Comparison of ENCODE assay signal across 27 mouse cellular contexts in the genomic region with DNA sequence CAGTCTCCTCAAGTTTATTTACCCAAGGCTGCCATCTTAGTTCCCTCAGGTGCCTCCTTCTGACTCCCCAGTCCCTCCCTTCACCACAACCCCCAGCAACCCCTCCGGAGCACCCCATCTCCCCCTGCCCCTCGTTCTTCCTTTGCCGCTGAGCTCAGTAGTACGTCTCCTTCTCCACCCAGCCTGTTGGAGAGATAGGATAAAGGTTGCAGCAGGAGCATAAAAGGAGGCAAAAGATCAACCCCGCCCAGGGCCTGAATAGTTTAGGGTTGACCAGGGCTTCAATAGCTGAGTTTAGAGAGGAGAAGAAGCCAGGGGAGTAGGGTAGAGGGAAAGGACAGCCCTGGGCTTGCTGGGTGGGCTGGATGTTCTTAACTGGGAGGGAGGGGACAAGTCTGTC. TPM values are rescaled to one million over a fixed set of nuclear protein-coding genes. Genes with fewer than 3 reads are reported as not detected.
DNase-seq lines count a peak whose midpoint lies in the region; ATAC-seq and TF ChIP-seq lines count a peak whose summit lies in the region.
"Had no signal": no experiment of that assay in that cellular context is flagged by ENCODE, and none has a peak within 500 bp of the region (broad histone marks: within the 10 kb centered on the region; RNA-seq: fewer than 3 reads in every experiment).

No protein-coding gene starts in this region.

- no peak overlapping the region for H3K4me2 ChIP-seq in forebrain, embryonic 13.5 days
- no peak overlapping the region for H3K4me2 ChIP-seq in hindbrain, postnatal 0 days (ENCODE audit: low read depth, low read length)
- H3K4me2 ChIP-seq in hindbrain, embryonic 14.5 days (replicated peaks), result no peak overlapping the region
- H3K4me2 ChIP-seq in liver, embryonic 12.5 days, result no peak overlapping the region
- H3K4me2 ChIP-seq: forebrain, embryonic 15.5 days; heart, embryonic 13.5 days; hindbrain, embryonic 15.5 days had no signal

- no peaks in the 10 kb centered on the region for H3K27me3 ChIP-seq in forebrain, embryonic 10.5 days (ENCODE audit: poor library complexity, severe bottlenecking)
- H3K27me3 ChIP-seq in forebrain, embryonic 13.5 days, result no peaks in the 10 kb centered on the region
- no peaks in the 10 kb centered on the region for H3K27me3 ChIP-seq in hindbrain, postnatal 0 days (ENCODE audit: insufficient read depth, low read length)
- H3K27me3 ChIP-seq in hindbrain, embryonic 14.5 days (ENCODE audit: control insufficient read depth, insufficient read depth, low read length), result no peaks in the 10 kb centered on the region
- H3K27me3 ChIP-seq in liver, adult 2 months (ENCODE audit: control insufficient read depth, insufficient read depth, low read length), result no peaks in the 10 kb centered on the region
- H3K27me3 ChIP-seq in liver, embryonic 12.5 days (replicated peaks), result no peaks in the 10 kb centered on the region
- H3K27me3 ChIP-seq: CH12.LX; forebrain, embryonic 15.5 days; heart, embryonic 13.5 days; hindbrain, embryonic 15.5 days had no signal

- H3K4me3 ChIP-seq in forebrain, embryonic 10.5 days, result no peak overlapping the region
- no peak overlapping the region for H3K4me3 ChIP-seq in forebrain, embryonic 13.5 days
- no peak overlapping the region for H3K4me3 ChIP-seq in hindbrain, postnatal 0 days (ENCODE audit: low read length)
- H3K4me3 ChIP-seq in hindbrain, embryonic 14.5 days (replicated peaks; ENCODE audit: low read length), result no peak overlapping the region
- no peak overlapping the region for H3K4me3 ChIP-seq in liver, adult 2 months (ENCODE audit: insufficient read depth, low read depth, low read length)
- H3K4me3 ChIP-seq in liver, embryonic 12.5 days, result no peak overlapping the region
- no peak overlapping the region for H3K4me3 ChIP-seq in brown adipose tissue, adult 24 weeks (ENCODE audit: insufficient read depth, low read depth, low read length)
- H3K4me3 ChIP-seq: forebrain, embryonic 15.5 days; heart, embryonic 13.5 days; hindbrain, embryonic 15.5 days had no signal

- H3K79me2 ChIP-seq in liver, adult 2 months (ENCODE audit: control insufficient read depth, insufficient read depth, low read length), result no peaks in the 10 kb centered on the region

- peaks cover 23% of the 10 kb centered on the region for H3K4me1 ChIP-seq in forebrain, embryonic 10.5 days
- H3K4me1 ChIP-seq in forebrain, embryonic 13.5 days, result peaks cover 11% of the 10 kb centered on the region
- peaks cover 6% of the 10 kb centered on the region; the same call in 1 of the 2 replicates for H3K4me1 ChIP-seq in hindbrain, postnatal 0 days (ENCODE audit: insufficient read depth, low read length)
- peaks cover 3% of the 10 kb centered on the region; the same call in 1 of the 2 replicates for H3K4me1 ChIP-seq in hindbrain, embryonic 14.5 days (replicated peaks; ENCODE audit: control insufficient read depth, insufficient read depth, low read length)
- H3K4me1 ChIP-seq in liver, adult 2 months (ENCODE audit: control insufficient read depth, insufficient read depth, low read length), result peaks cover 7% of the 10 kb centered on the region; the same call in 1 of the 2 replicates
- H3K4me1 ChIP-seq in liver, embryonic 12.5 days, result no peaks in the 10 kb centered on the region
- no peaks in the 10 kb centered on the region for H3K4me1 ChIP-seq in brown adipose tissue, adult 24 weeks (ENCODE audit: control insufficient read depth, insufficient read depth, insufficient read length, low read length)

- no peaks in the 10 kb centered on the region for H3K9me3 ChIP-seq in forebrain, embryonic 10.5 days
- no peaks in the 10 kb centered on the region for H3K9me3 ChIP-seq in forebrain, embryonic 13.5 days (replicated peaks)
- H3K9me3 ChIP-seq in hindbrain, postnatal 0 days (ENCODE audit: low read length), result no peaks in the 10 kb centered on the region
- H3K9me3 ChIP-seq in hindbrain, embryonic 14.5 days (ENCODE audit: control insufficient read depth, low read length), result no peaks in the 10 kb centered on the region
- H3K9me3 ChIP-seq in liver, embryonic 12.5 days (replicated peaks), result no peaks in the 10 kb centered on the region
- H3K9me3 ChIP-seq: forebrain, embryonic 15.5 days; heart, embryonic 13.5 days; hindbrain, embryonic 15.5 days had no signal

- H3K9ac ChIP-seq in forebrain, embryonic 13.5 days, result no peak overlapping the region
- no peak overlapping the region for H3K9ac ChIP-seq in hindbrain, postnatal 0 days (replicated peaks; ENCODE audit: low read length)
- no peak overlapping the region for H3K9ac ChIP-seq in hindbrain, embryonic 14.5 days
- H3K9ac ChIP-seq in liver, adult 2 months (ENCODE audit: low read depth, low read length), result no peak overlapping the region
- H3K9ac ChIP-seq in liver, embryonic 12.5 days, result no peak overlapping the region
- H3K9ac ChIP-seq: forebrain, embryonic 15.5 days; heart, embryonic 13.5 days; hindbrain, embryonic 15.5 days had no signal

- TF ChIP-seq POLR2A in liver, adult 2 months (IDR thresholded peaks at IDR 0.05; ENCODE audit: extremely low read depth, insufficient read depth, low read length), result no peak

- DNase-seq in forebrain, embryonic 10.5 days (ENCODE audit: extremely low spot score, low spot score), result no peak
- no peak for DNase-seq in hindbrain, postnatal 0 days (ENCODE audit: low spot score)
- no peak for DNase-seq in hindbrain, embryonic 14.5 days (ENCODE audit: low spot score)
- peak; percentile 57 for DNase-seq in liver, adult 2 months (ENCODE audit: extremely low read depth, low read depth, low spot score)
- no peak for DNase-seq in left cerebral cortex, adult 11 months (ENCODE audit: low spot score)
- DNase-seq: adrenal gland, adult 8-10 months; adrenal gland, postnatal 25 days; cerebellum, adult 18-20 months; cerebellum, adult 9-10 months; gastrocnemius, postnatal 10 days; gastrocnemius, postnatal 36 days; heart, adult 11 months; heart, postnatal 14 days; heart, postnatal 4 days had no signal

- peak overlapping the region; percentile 48; the same call in 1 of the 2 replicates for H3K27ac ChIP-seq in forebrain, embryonic 10.5 days
- H3K27ac ChIP-seq in forebrain, embryonic 13.5 days, result no peak overlapping the region
- H3K27ac ChIP-seq in hindbrain, postnatal 0 days, result peak overlapping the region; percentile 2; the same call in 1 of the 2 replicates
- no peak overlapping the region for H3K27ac ChIP-seq in hindbrain, embryonic 14.5 days
- H3K27ac ChIP-seq in liver, adult 2 months (replicated peaks; ENCODE audit: insufficient read depth, low read depth, low read length), result no peak overlapping the region
- no peak overlapping the region for H3K27ac ChIP-seq in liver, embryonic 12.5 days
- H3K27ac ChIP-seq in brown adipose tissue, adult 24 weeks (replicated peaks; ENCODE audit: low read depth, low read length), result peak overlapping the region; percentile 63
- H3K27ac ChIP-seq: forebrain, embryonic 15.5 days; heart, embryonic 13.5 days; hindbrain, embryonic 15.5 days had no signal

- TF ChIP-seq CTCF in hindbrain, postnatal 0 days (IDR thresholded peaks at IDR 0.05; ENCODE audit: low read depth), result no peak
- TF ChIP-seq CTCF in liver, adult 2 months (IDR thresholded peaks at IDR 0.05; ENCODE audit: low read depth, low read length), result no peak

- H3K36me3 ChIP-seq in forebrain, embryonic 10.5 days (replicated peaks), result no peaks in the 10 kb centered on the region
- H3K36me3 ChIP-seq in forebrain, embryonic 13.5 days (ENCODE audit: poor library complexity, severe bottlenecking), result no peaks in the 10 kb centered on the region
- no peaks in the 10 kb centered on the region for H3K36me3 ChIP-seq in hindbrain, postnatal 0 days (ENCODE audit: insufficient read depth, low read length)
- H3K36me3 ChIP-seq in hindbrain, embryonic 14.5 days (replicated peaks; ENCODE audit: control insufficient read depth, insufficient read depth), result no peaks in the 10 kb centered on the region
- no peaks in the 10 kb centered on the region for H3K36me3 ChIP-seq in liver, adult 2 months (ENCODE audit: control insufficient read depth, insufficient read depth, low read length)
- H3K36me3 ChIP-seq in liver, embryonic 12.5 days, result no peaks in the 10 kb centered on the region
- H3K36me3 ChIP-seq: forebrain, embryonic 15.5 days; hindbrain, embryonic 15.5 days had no signal

- WGBS in forebrain, embryonic 10.5 days, result 65% methylated on average over 5 of the region's 5 CpGs
- 79% methylated on average over 5 of the region's 5 CpGs for WGBS in forebrain, embryonic 13.5 days
- WGBS in hindbrain, postnatal 0 days, result 76% methylated on average over 5 of the region's 5 CpGs
- 78% methylated on average over 5 of the region's 5 CpGs for WGBS in hindbrain, embryonic 14.5 days
- 53% methylated on average over 5 of the region's 5 CpGs for WGBS in liver, adult 2 months
- WGBS in liver, embryonic 12.5 days (ENCODE audit: insufficient replicate concordance), result 72% methylated on average over 5 of the region's 5 CpGs

- ATAC-seq in forebrain, embryonic 13.5 days, result no peak
- no peak for ATAC-seq in hindbrain, postnatal 0 days
- ATAC-seq in hindbrain, embryonic 14.5 days (ENCODE audit: low FRiP score), result no peak
- no peak for ATAC-seq in liver, embryonic 12.5 days
- ATAC-seq: activated CD4-positive, CD25-positive, alpha-beta regulatory T cell, adult 4 months; forebrain, embryonic 15.5 days had no signal

RNA-seq across cellular contexts. Expression of gene Igsf8, which starts 13.1 kb away (rescaled TPM):
- 53.0 and 55.4 TPM in 2 replicates for polyA plus RNA-seq in forebrain, embryonic 10.5 days (2016; fragmentation: Nextera tagmentation; extraction: Ambion mirVana)
- polyA plus RNA-seq in forebrain, embryonic 13.5 days (2015; fragmentation: Nextera tagmentation; extraction: Ambion mirVana), result 164 and 169 TPM in 2 replicates
- total RNA-seq in hindbrain, postnatal 0 days (2014; rRNA removed), result 136 and 150 TPM in 2 replicates
- 90.2 and 90.8 TPM in 2 replicates for polyA plus RNA-seq in hindbrain, postnatal 0 days (2015; fragmentation: Nextera tagmentation; extraction: Ambion mirVana)
- polyA plus RNA-seq in hindbrain, embryonic 14.5 days (2014; fragmentation: Nextera tagmentation; extraction: Ambion mirVana), result 64.7 and 69.0 TPM in 2 replicates
- 3.6 and 9.7 TPM in 2 replicates for total RNA-seq in liver, adult 2 months (2014; rRNA removed)
- polyA plus RNA-seq in liver, adult 2 months (2012; rRNA removed), result 15.3 and 26.3 TPM in 2 replicates
- polyA plus RNA-seq in liver, embryonic 12.5 days (2016; fragmentation: Nextera tagmentation; extraction: Ambion mirVana), result 19.0 and 20.5 TPM in 2 replicates
- polyA plus RNA-seq in brown adipose tissue, adult 24 weeks (2012; ENCODE audit: insufficient read depth, insufficient read length, missing spikeins), result 4.3 and 10.5 TPM in 2 replicates

RNA-seq across cellular contexts. Expression of gene Atp1a4, which starts 16.3 kb away (rescaled TPM):
- not detected in 2 replicates for polyA plus RNA-seq in forebrain, embryonic 10.5 days (2016; fragmentation: Nextera tagmentation; extraction: Ambion mirVana)
- polyA plus RNA-seq in forebrain, embryonic 13.5 days (2015; fragmentation: Nextera tagmentation; extraction: Ambion mirVana), result 0.10 TPM in 1 of 2 replicates, not detected in the other
- total RNA-seq in hindbrain, postnatal 0 days (2014; rRNA removed), result 0.10 TPM in 1 of 2 replicates, not detected in the other
- 0.05 TPM in 1 of 2 replicates, not detected in the other for polyA plus RNA-seq in hindbrain, postnatal 0 days (2015; fragmentation: Nextera tagmentation; extraction: Ambion mirVana)
- polyA plus RNA-seq in hindbrain, embryonic 14.5 days (2014; fragmentation: Nextera tagmentation; extraction: Ambion mirVana), result 0.15 TPM in 1 of 2 replicates, not detected in the other
- total RNA-seq in liver, adult 2 months (2014; rRNA removed), result 0.07 and 0.09 TPM in 2 replicates
- 0.02 TPM in 1 of 2 replicates, not detected in the other for polyA plus RNA-seq in liver, adult 2 months (2012; rRNA removed)
- not detected in 2 replicates for polyA plus RNA-seq in liver, embryonic 12.5 days (2016; fragmentation: Nextera tagmentation; extraction: Ambion mirVana)
- not detected in 2 replicates for polyA plus RNA-seq in brown adipose tissue, adult 24 weeks (2012; ENCODE audit: insufficient read depth, insufficient read length, missing spikeins)
- total RNA-seq: CH12.LX; heart, postnatal 14 days had no signal
- polyA plus RNA-seq: activated CD4-positive, CD25-positive, alpha-beta regulatory T cell, adult 4 months; embryonic facial prominence, embryonic 11.5 days; embryonic facial prominence, embryonic 14.5 days; forebrain, embryonic 11.5 days; hindbrain, embryonic 11.5 days had no signal

RNA-seq across cellular contexts. Expression of gene Atp1a2, which starts 23.3 kb away (rescaled TPM):
- 0.86 and 2.0 TPM in 2 replicates for polyA plus RNA-seq in forebrain, embryonic 10.5 days (2016; fragmentation: Nextera tagmentation; extraction: Ambion mirVana)
- 17.6 and 17.8 TPM in 2 replicates for polyA plus RNA-seq in forebrain, embryonic 13.5 days (2015; fragmentation: Nextera tagmentation; extraction: Ambion mirVana)
- total RNA-seq in hindbrain, postnatal 0 days (2014; rRNA removed), result 546 and 572 TPM in 2 replicates
- polyA plus RNA-seq in hindbrain, postnatal 0 days (2015; fragmentation: Nextera tagmentation; extraction: Ambion mirVana), result 119 and 123 TPM in 2 replicates
- polyA plus RNA-seq in hindbrain, embryonic 14.5 days (2014; fragmentation: Nextera tagmentation; extraction: Ambion mirVana), result 27.9 and 29.5 TPM in 2 replicates
- total RNA-seq in liver, adult 2 months (2014; rRNA removed), result 0.92 and 0.94 TPM in 2 replicates
- polyA plus RNA-seq in liver, adult 2 months (2012; rRNA removed), result 0.37 and 0.59 TPM in 2 replicates
- 0.24 and 0.36 TPM in 2 replicates for polyA plus RNA-seq in liver, embryonic 12.5 days (2016; fragmentation: Nextera tagmentation; extraction: Ambion mirVana)
- polyA plus RNA-seq in brown adipose tissue, adult 24 weeks (2012; ENCODE audit: insufficient read depth, insufficient read length, missing spikeins), result 428 and 499 TPM in 2 replicates

RNA-seq across cellular contexts. Expression of gene Kcnj9, which starts 54.6 kb away (rescaled TPM):
- polyA plus RNA-seq in forebrain, embryonic 10.5 days (2016; fragmentation: Nextera tagmentation; extraction: Ambion mirVana), result 0.17 and 0.43 TPM in 2 replicates
- 1.8 and 3.0 TPM in 2 replicates for polyA plus RNA-seq in forebrain, embryonic 13.5 days (2015; fragmentation: Nextera tagmentation; extraction: Ambion mirVana)
- 8.0 and 9.8 TPM in 2 replicates for total RNA-seq in hindbrain, postnatal 0 days (2014; rRNA removed)
- polyA plus RNA-seq in hindbrain, postnatal 0 days (2015; fragmentation: Nextera tagmentation; extraction: Ambion mirVana), result 3.6 and 4.2 TPM in 2 replicates
- 1.7 and 2.1 TPM in 2 replicates for polyA plus RNA-seq in hindbrain, embryonic 14.5 days (2014; fragmentation: Nextera tagmentation; extraction: Ambion mirVana)
- total RNA-seq in liver, adult 2 months (2014; rRNA removed), result 0.09 and 0.20 TPM in 2 replicates
- polyA plus RNA-seq in liver, adult 2 months (2012; rRNA removed), result 0.02 and 0.09 TPM in 2 replicates
- polyA plus RNA-seq in liver, embryonic 12.5 days (2016; fragmentation: Nextera tagmentation; extraction: Ambion mirVana), result not detected in 2 replicates
- polyA plus RNA-seq in brown adipose tissue, adult 24 weeks (2012; ENCODE audit: insufficient read depth, insufficient read length, missing spikeins), result not detected in 2 replicates
- total RNA-seq: gastrocnemius, postnatal 36 days; heart, postnatal 14 days; heart, postnatal 4 days had no signal
- polyA plus RNA-seq: heart, embryonic 13.5 days; heart, embryonic 16.5 days had no signal

RNA-seq across cellular contexts. Expression of gene Casq1, which starts 54.9 kb away (rescaled TPM):
- 0.69 and 0.99 TPM in 2 replicates for polyA plus RNA-seq in forebrain, embryonic 10.5 days (2016; fragmentation: Nextera tagmentation; extraction: Ambion mirVana)
- 4.5 TPM in 2 replicates for polyA plus RNA-seq in forebrain, embryonic 13.5 days (2015; fragmentation: Nextera tagmentation; extraction: Ambion mirVana)
- total RNA-seq in hindbrain, postnatal 0 days (2014; rRNA removed), result 0.78 and 2.4 TPM in 2 replicates
- 1.7 and 2.0 TPM in 2 replicates for polyA plus RNA-seq in hindbrain, postnatal 0 days (2015; fragmentation: Nextera tagmentation; extraction: Ambion mirVana)
- 1.4 and 2.2 TPM in 2 replicates for polyA plus RNA-seq in hindbrain, embryonic 14.5 days (2014; fragmentation: Nextera tagmentation; extraction: Ambion mirVana)
- total RNA-seq in liver, adult 2 months (2014; rRNA removed), result 0.07 and 0.74 TPM in 2 replicates
- 0.16 and 0.21 TPM in 2 replicates for polyA plus RNA-seq in liver, adult 2 months (2012; rRNA removed)
- 0.08 and 0.32 TPM in 2 replicates for polyA plus RNA-seq in liver, embryonic 12.5 days (2016; fragmentation: Nextera tagmentation; extraction: Ambion mirVana)
- 29.6 and 47.6 TPM in 2 replicates for polyA plus RNA-seq in brown adipose tissue, adult 24 weeks (2012; ENCODE audit: insufficient read depth, insufficient read length, missing spikeins)
- total RNA-seq: adrenal gland, postnatal 25 days had no signal
- polyA plus RNA-seq: activated CD4-positive, CD25-positive, alpha-beta regulatory T cell, adult 4 months had no signal

Comparison
In these comparisons a context has a peak if more than half of its experiments do, and no peak if none do; other contexts are left out.
1. H3K27ac ChIP-seq: peak in forebrain, embryonic 10.5 days (single experiment), hindbrain, postnatal 0 days (single experiment) and brown adipose tissue, adult 24 weeks (single experiment); none in forebrain, embryonic 13.5 days (single experiment), hindbrain, embryonic 14.5 days (single experiment), liver, adult 2 months (single experiment) and liver, embryonic 12.5 days (single experiment).